Mouse (Mus musculus) C3H10T1/2 (cell line): Measurements from ENCODE around the gene Gm49339. TPM values are rescaled to one million over a fixed set of nuclear protein-coding genes. Genes with fewer than 3 reads are reported as not detected.

Experiments used
- polyA plus RNA-seq, 2 experiments: library from polyadenylated mRNA; unstranded; fragments of >200 nt; fragmentation: generic; extraction: Trizol; gene quantifications; one replicate each; pipeline ENCODE4 v1.2.1; 2012; ENCODE audit warnings: missing spikeins in 2 of 2

The Gm49339 gene
- polyA plus RNA-seq = not detected

GRCm38 (mm10) chr10:51480397-51480796 lies at the start of gene Gm49339, which contains the start of gene Lilr4b:
Gm49339 (plus strand) TSS chr10:51480612.
Lilr4b (plus strand) TSS chr10:51480632.

GRCm38 (mm10) chr10:51490691-51491090 lies 10.3 kb downstream of the Gm49339 start, which contains the start of gene Lilrb4a:
Lilrb4a (plus strand) TSS chr10:51490956.

Other genes with a start within 250 kb of the Gm49339 start
- gene Lilr4b, start within 50 bp of the Gm49339 start, polyA plus RNA-seq = not detected
- gene Lilrb4a, start 10.3 kb downstream of the Gm49339 start, polyA plus RNA-seq = not detected
- not detected for gene Fam162b, start 109.9 kb downstream of the Gm49339 start, polyA plus RNA-seq
- gene Gprc6a, start 150.8 kb downstream of the Gm49339 start, polyA plus RNA-seq = not detected
- gene Rfx6, start 197.1 kb downstream of the Gm49339 start, polyA plus RNA-seq = not detected